Mouse (Mus musculus) forebrain, embryonic 10.5 days (tissue): ENCODE results near the gene Hyal2. TPM values are rescaled to one million over a fixed set of nuclear protein-coding genes. Genes with fewer than 3 reads are reported as not detected.
"Not testable (repeated sequence)": the region's sequence is repeated elsewhere in the genome, so short reads cannot be mapped to it uniquely, and the experiment has no call there.

ENCODE experiments used
- DNase-seq: peaks from one replicate; pipeline ENCODE4 v3.0.0-alpha.2; 2017; ENCODE audit warnings: low spot score; ENCODE audit errors: extremely low spot score
- H3K27ac ChIP-seq: fragments of 300-500 bp; sonication (generic); 2 replicates; pipeline ENCODE4 v1.5.1; 2016; ENCODE audit warnings: mild to moderate bottlenecking
- H3K27me3 ChIP-seq: fragments of 300-500 bp; sonication (generic); 2 replicates; pipeline ENCODE4 v1.6.1; 2016; ENCODE audit warnings: mild to moderate bottlenecking; ENCODE audit not compliant: poor library complexity, severe bottlenecking
- H3K36me3 ChIP-seq: fragments of 300-500 bp; sonication (generic); replicated peaks from 2 replicates; pipeline ENCODE4 v1.6.1; 2016; ENCODE audit warnings: mild to moderate bottlenecking, moderate library complexity
- H3K4me1 ChIP-seq: fragments of 300-500 bp; sonication (generic); 2 replicates; pipeline ENCODE4 v1.6.1; 2016
- H3K4me3 ChIP-seq: fragments of 300-500 bp; sonication (generic); 2 replicates; pipeline ENCODE4 v1.5.1; 2016; ENCODE audit warnings: mild to moderate bottlenecking, moderate library complexity
- H3K9me3 ChIP-seq: fragments of 300-500 bp; sonication (generic); 2 replicates; pipeline ENCODE4 v1.6.1; 2016; ENCODE audit warnings: mild to moderate bottlenecking, moderate library complexity
- WGBS: fragments of 180-500 bp; shearing (Covaris S2); methylation state at CpG from one replicate; pipeline ENCODE4 v1.1.7; 2016; 5-methylcytosine and 5-hydroxymethylcytosine counted together
- polyA plus RNA-seq: library from polyadenylated mRNA; unstranded; fragments of >200 nt; fragmentation: Nextera tagmentation; extraction: Ambion mirVana; gene quantifications from 2 replicates; pipeline ENCODE4 v1.2.1, GENCODE M21; 2016

The Hyal2 gene
- polyA plus RNA-seq, 1 experiment from 2014 or later, result 147 TPM

DNA sequence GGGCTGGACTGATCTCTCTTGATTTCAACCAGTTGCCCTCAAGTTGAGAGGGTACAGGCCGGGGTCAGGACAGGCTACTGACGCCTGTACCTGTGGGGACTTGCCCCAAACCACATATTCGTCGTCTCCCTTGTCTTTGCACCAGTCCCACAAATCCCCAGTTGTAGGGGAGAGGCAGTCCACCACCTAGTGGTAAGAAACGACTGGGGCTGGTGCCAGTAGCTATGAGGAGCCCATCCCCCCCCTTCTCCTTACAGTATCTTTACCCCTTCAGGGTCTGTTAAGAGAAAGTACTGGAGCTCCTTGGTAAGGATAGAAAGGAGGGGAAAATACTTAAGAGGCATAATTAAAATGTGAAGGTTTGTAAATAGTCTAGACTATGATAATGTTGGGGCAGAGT is 2.2 kb upstream of the Hyal2 start:
- H3K27me3 ChIP-seq, DNase-seq, H3K9me3 ChIP-seq, H3K27ac ChIP-seq: not testable (repeated sequence)
- peak overlapping the region; percentile 93; the same call in 1 of the 2 replicates for H3K4me3 ChIP-seq
- peaks cover 75% of the 10 kb centered on the region for H3K4me1 ChIP-seq
- WGBS, result 53% methylated on average over 5 of the region's 5 CpGs
- H3K36me3 ChIP-seq, result peaks cover 53% of the 10 kb centered on the region

DNA sequence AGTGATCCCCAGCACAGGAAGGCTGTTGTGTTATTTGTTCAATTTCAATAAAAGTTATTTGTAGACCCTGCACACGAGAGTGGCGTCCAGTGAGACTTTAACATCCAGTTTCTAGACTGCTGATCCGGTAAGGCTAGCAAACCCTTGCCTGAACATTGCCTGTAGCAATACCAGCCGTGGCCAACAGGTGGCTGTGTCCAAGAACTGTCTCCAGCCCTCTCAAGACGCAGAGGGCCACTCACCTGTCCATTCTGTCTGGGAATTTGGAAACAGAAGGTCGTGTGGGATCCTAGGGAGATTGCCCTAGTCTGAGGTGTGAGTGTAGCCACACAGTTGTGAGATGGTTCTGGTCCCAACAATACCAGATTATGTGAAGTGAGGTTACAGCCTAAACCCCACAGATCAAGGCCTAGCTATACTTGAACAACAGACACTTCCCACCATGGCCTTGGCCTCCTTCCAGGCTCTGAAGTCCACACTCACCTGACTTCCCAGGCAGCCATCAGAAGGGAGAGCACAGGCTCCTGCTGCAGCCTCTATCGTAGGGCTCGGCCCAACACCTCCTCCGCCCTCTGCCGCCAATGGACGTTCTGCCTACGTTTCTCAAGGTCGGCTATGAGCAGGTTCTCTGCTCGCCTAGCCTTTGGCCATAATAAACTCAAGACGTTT is 1.6 kb upstream of the Hyal2 start:
- Histone ChIP-seq H3K4me3 (peak overlapping the region; percentile 93; the same call in 1 of the 2 replicates), H3K27ac (peak overlapping the region; percentile 65; the same call in 1 of the 2 replicates), H3K36me3 (peaks cover 53% of the 10 kb centered on the region), H3K27me3 (no peaks in the 10 kb centered on the region), H3K4me1 (peaks cover 82% of the 10 kb centered on the region), H3K9me3 (no peaks in the 10 kb centered on the region)
- 61% methylated on average over 15 of the region's 15 CpGs for WGBS
- DNase-seq, result peak; percentile 80

- H3K27ac ChIP-seq, result peak overlapping the region; percentile 94
- H3K36me3 ChIP-seq, result peaks cover 53% of the 10 kb centered on the region
These were observed 890 bp upstream of the Hyal2 start for GRCm38 (mm10) chr9:107566855-107567254.

GRCm38 (mm10) chr9:107568331-107569261 is 851 bp downstream of the Hyal2 start:
- WGBS, result under 1% methylated on average over 41 of the region's 41 CpGs
- Histone ChIP-seq H3K4me3 (peak overlapping the region; percentile 93), H3K9me3 (peaks cover 2% of the 10 kb centered on the region; the same call in 1 of the 2 replicates), H3K27me3 (no peaks in the 10 kb centered on the region), H3K4me1 (peaks cover 78% of the 10 kb centered on the region), H3K27ac (peak overlapping the region; percentile 94), H3K36me3 (peaks cover 63% of the 10 kb centered on the region)
- DNase-seq, result peak; percentile 90

More at GRCm38 (mm10) chr9:107566855-107567254, 890 bp upstream of the Hyal2 start:
- DNase-seq, result no peak
- H3K27me3 ChIP-seq, result no peaks in the 10 kb centered on the region
- 65% methylated on average over 3 of the region's 3 CpGs for WGBS
- H3K4me1 ChIP-seq, result peaks cover 88% of the 10 kb centered on the region
- H3K9me3 ChIP-seq, result no peaks in the 10 kb centered on the region
- H3K4me3 ChIP-seq, result peak overlapping the region; percentile 93

GRCm38 (mm10) chr9:107569270-107569669 is 1.5 kb downstream of the Hyal2 start:
- Histone ChIP-seq H3K4me3 (peak overlapping the region; percentile 93), H3K27ac (peak overlapping the region; percentile 94), H3K27me3 (no peaks in the 10 kb centered on the region), H3K36me3 (peaks cover 68% of the 10 kb centered on the region), H3K9me3 (peaks cover 3% of the 10 kb centered on the region; the same call in 1 of the 2 replicates), H3K4me1 (peaks cover 71% of the 10 kb centered on the region)
- WGBS, result under 1% methylated on average over 23 of the region's 23 CpGs
- no peak for DNase-seq

GRCm38 (mm10) chr9:107570016-107570415 is 2.3 kb downstream of the Hyal2 start:
- Histone ChIP-seq H3K4me3 (peak overlapping the region; percentile 93), H3K36me3 (peaks cover 68% of the 10 kb centered on the region), H3K4me1 (peaks cover 64% of the 10 kb centered on the region), H3K9me3 (peaks cover 3% of the 10 kb centered on the region; the same call in 1 of the 2 replicates), H3K27ac (peak overlapping the region; percentile 94), H3K27me3 (no peaks in the 10 kb centered on the region)
- 63% methylated on average over 13 of the region's 13 CpGs for WGBS
- no peak for DNase-seq

- Histone ChIP-seq H3K4me1 (peaks cover 61% of the 10 kb centered on the region), H3K36me3 (peaks cover 64% of the 10 kb centered on the region), H3K27me3 (no peaks in the 10 kb centered on the region), H3K9me3 (peaks cover 3% of the 10 kb centered on the region; the same call in 1 of the 2 replicates), H3K4me3 (peak overlapping the region; percentile 93), H3K27ac (peak overlapping the region; percentile 94)
- WGBS, result 94% methylated on average over 21 of the region's 21 CpGs
- no peak for DNase-seq
These were observed 3.1 kb downstream of the Hyal2 start for GRCm38 (mm10) chr9:107570845-107571244.

GRCm38 (mm10) chr9:107571534-107572326 is 4.0 kb downstream of the Hyal2 start:
- H3K4me3 ChIP-seq, result peak overlapping the region; percentile 93
- 93% methylated on average over 22 of the region's 22 CpGs for WGBS

GRCm38 (mm10) chr9:107572327-107572662 is 4.5 kb downstream of the Hyal2 start:
- DNase-seq, result no peak
- peaks cover 3% of the 10 kb centered on the region; the same call in 1 of the 2 replicates for H3K9me3 ChIP-seq
- WGBS, result 97% methylated on average over 2 of the region's 2 CpGs
- H3K4me3 ChIP-seq, result no peak overlapping the region
- H3K4me1 ChIP-seq, result peaks cover 61% of the 10 kb centered on the region
- peaks cover 56% of the 10 kb centered on the region for H3K36me3 ChIP-seq
- H3K27ac ChIP-seq, result no peak overlapping the region
- no peaks in the 10 kb centered on the region for H3K27me3 ChIP-seq

More at GRCm38 (mm10) chr9:107571534-107572326, 4.0 kb downstream of the Hyal2 start:
- H3K36me3 ChIP-seq, result peaks cover 57% of the 10 kb centered on the region
- no peak overlapping the region for H3K27ac ChIP-seq
- no peak for DNase-seq
- peaks cover 3% of the 10 kb centered on the region; the same call in 1 of the 2 replicates for H3K9me3 ChIP-seq
- no peaks in the 10 kb centered on the region for H3K27me3 ChIP-seq
- peaks cover 61% of the 10 kb centered on the region for H3K4me1 ChIP-seq

DNA sequence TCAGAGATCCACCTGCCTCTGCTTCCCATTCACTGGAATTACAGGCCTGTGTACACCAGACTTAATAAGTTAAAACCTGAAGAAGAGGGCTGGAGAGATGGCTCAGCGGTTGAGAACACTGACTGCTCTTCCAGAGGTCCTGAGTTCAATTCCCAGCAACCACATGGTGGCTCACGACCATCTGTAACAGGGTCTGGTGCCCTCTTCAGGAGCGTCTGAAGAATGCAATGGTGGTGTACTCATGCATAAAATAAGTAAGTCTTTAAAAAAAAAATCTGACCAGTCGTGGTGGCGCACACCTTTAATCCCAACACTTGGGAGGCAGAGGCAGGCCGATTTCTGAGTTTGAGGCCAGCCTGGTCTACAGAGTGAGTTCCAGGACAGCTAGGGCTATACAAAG is 6.0 kb downstream of the Hyal2 start:
- peaks cover 62% of the 10 kb centered on the region for H3K4me1 ChIP-seq
- H3K9me3 ChIP-seq, H3K27ac ChIP-seq, DNase-seq, H3K4me3 ChIP-seq, H3K27me3 ChIP-seq: not testable (repeated sequence)
- 80% methylated on average over 6 of the region's 6 CpGs for WGBS
- peaks cover 56% of the 10 kb centered on the region for H3K36me3 ChIP-seq

GRCm38 (mm10) chr9:107575579-107576356 is 8.0 kb downstream of the Hyal2 start:
- H3K4me3 ChIP-seq, result no peak overlapping the region
- peaks cover 53% of the 10 kb centered on the region for H3K36me3 ChIP-seq
- peaks cover 69% of the 10 kb centered on the region for H3K4me1 ChIP-seq
- 86% methylated on average over 14 of the region's 14 CpGs for WGBS
- peaks cover 3% of the 10 kb centered on the region; the same call in 1 of the 2 replicates for H3K9me3 ChIP-seq
- DNase-seq, result no peak
- peak overlapping the region; percentile 86 for H3K27ac ChIP-seq
- no peaks in the 10 kb centered on the region for H3K27me3 ChIP-seq
